Mouse (Mus musculus) lung, postnatal 36 days (tissue): Measurements from ENCODE around the gene Sp8.

Source experiments
- DNase-seq: peaks from one replicate; pipeline ENCODE4 v3.0.0; 2022; ENCODE audit warnings: mixed read lengths

The Sp8 gene

GRCm38 (mm10) chr12:118846221-118846620, at the start of gene Sp8:
Sp8 (plus strand) TSS chr12:118846329.
- DNase-seq = no peak

- no peak for DNase-seq
Observed at GRCm38 (mm10) chr12:118811328-118811961, 34.7 kb upstream of the Sp8 start.

GRCm38 (mm10) chr12:118814561-118814960, 31.6 kb upstream of the Sp8 start:
- no peak for DNase-seq

- DNase-seq = no peak
Observed at GRCm38 (mm10) chr12:118816156-118816555, 30.0 kb upstream of the Sp8 start.

GRCm38 (mm10) chr12:118829881-118830280, 16.2 kb upstream of the Sp8 start:
- no peak for DNase-seq

GRCm38 (mm10) chr12:118836411-118837341, 9.5 kb upstream of the Sp8 start:
- DNase-seq = no peak

- no peak for DNase-seq
Observed at GRCm38 (mm10) chr12:118837361-118837760, 8.8 kb upstream of the Sp8 start.

GRCm38 (mm10) chr12:118838260-118838659, 7.9 kb upstream of the Sp8 start:
- no peak for DNase-seq

- no peak for DNase-seq
Observed at GRCm38 (mm10) chr12:118839398-118839797, 6.7 kb upstream of the Sp8 start.

GRCm38 (mm10) chr12:118840301-118840700, 5.8 kb upstream of the Sp8 start:
- no peak for DNase-seq

- DNase-seq = no peak
Observed at GRCm38 (mm10) chr12:118840861-118841260, 5.3 kb upstream of the Sp8 start.

GRCm38 (mm10) chr12:118841381-118841922, 4.7 kb upstream of the Sp8 start:
- no peak for DNase-seq

- DNase-seq = no peak
Observed at GRCm38 (mm10) chr12:118841971-118842550, 4.1 kb upstream of the Sp8 start.

GRCm38 (mm10) chr12:118842671-118843411, 3.3 kb upstream of the Sp8 start:
- DNase-seq = no peak

- DNase-seq = no peak
Observed at GRCm38 (mm10) chr12:118844111-118844510, 2.0 kb upstream of the Sp8 start.

- DNase-seq = no peak
Observed at GRCm38 (mm10) chr12:118844841-118845240, 1.3 kb upstream of the Sp8 start.

- no peak for DNase-seq
Observed at GRCm38 (mm10) chr12:118845351-118845750, 778 bp upstream of the Sp8 start.

- DNase-seq = peak; percentile 14
Observed at GRCm38 (mm10) chr12:118846649-118847321, 656 bp downstream of the Sp8 start.

GRCm38 (mm10) chr12:118847381-118847780, 1.3 kb downstream of the Sp8 start:
- DNase-seq = no peak

- DNase-seq = no peak
Observed at GRCm38 (mm10) chr12:118847861-118848495, 1.8 kb downstream of the Sp8 start.

GRCm38 (mm10) chr12:118848496-118849202, 2.5 kb downstream of the Sp8 start:
- DNase-seq = no peak
